In genomic region chr5:91629472-91629871, GRCm38 (mm10) we compare ENCODE assay signal across 9 mouse cellular contexts.
DNase-seq lines count a peak whose midpoint lies in the region; ATAC-seq and TF ChIP-seq lines count a peak whose summit lies in the region.
"Had no signal": no experiment of that assay in that cellular context is flagged by ENCODE, and none has a peak within 500 bp of the region (broad histone marks: within the 10 kb centered on the region; RNA-seq: fewer than 3 reads in every experiment).

No protein-coding gene starts in this region.

- DNase-seq in kidney, adult 18-20 months = peak; percentile 4
- DNase-seq in MEL (ENCODE audit: low read depth, low spot score) = peak; percentile 60
- DNase-seq in gonadal fat pad, adult 2 months (ENCODE audit: low read depth) = peak; percentile 73
- peak; percentile 22 to 30 for DNase-seq in kidney, postnatal 4 days
- no peak for DNase-seq in natural killer cell, adult 2 months (ENCODE audit: low spot score in 2 of 2)
- no peak for DNase-seq in thymus, postnatal 14 days
- no peak for DNase-seq in midbrain, embryonic 14.5 days

- no peak overlapping the region for H3K9ac ChIP-seq in kidney, embryonic 14.5 days (ENCODE audit: low read depth, low read length)
- no peak overlapping the region for H3K9ac ChIP-seq in MEL (ENCODE audit: control insufficient read depth, low read depth, low read length, poor library complexity, severe bottlenecking)
- H3K9ac ChIP-seq in midbrain, embryonic 14.5 days (replicated peaks; ENCODE audit: low read length) = no peak overlapping the region
- H3K9ac ChIP-seq: limb, embryonic 12.5 days had no signal

- no peaks in the 10 kb centered on the region for H3K27me3 ChIP-seq in kidney, embryonic 14.5 days (ENCODE audit: control insufficient read depth, insufficient read depth, low read length)
- H3K27me3 ChIP-seq in MEL (ENCODE audit: control insufficient read depth in 1 of 2, insufficient read depth in 2 of 2, low read length in 2 of 2) = no peaks in the 10 kb centered on the region
- H3K27me3 ChIP-seq in midbrain, embryonic 14.5 days (ENCODE audit: control insufficient read depth, insufficient read depth, low read length) = no peaks in the 10 kb centered on the region
- H3K27me3 ChIP-seq: limb, embryonic 12.5 days had no signal

- H3K4me3 ChIP-seq in kidney, embryonic 14.5 days (ENCODE audit: low read length) = no peak overlapping the region
- H3K4me3 ChIP-seq in MEL (ENCODE audit: control insufficient read depth in 1 of 2, insufficient read depth in 1 of 2, low read depth in 2 of 2, low read length in 2 of 2) = no peak overlapping the region
- H3K4me3 ChIP-seq in midbrain, embryonic 14.5 days (replicated peaks; ENCODE audit: low read depth, low read length) = no peak overlapping the region
- H3K4me3 ChIP-seq: limb, embryonic 12.5 days had no signal

- no peaks in the 10 kb centered on the region for H3K36me3 ChIP-seq in kidney, embryonic 14.5 days (ENCODE audit: control insufficient read depth, insufficient read depth, low read length)
- peaks cover 0 to 8% of the 10 kb centered on the region in 2 experiments; a peak in 2 of 4 replicates for H3K36me3 ChIP-seq in MEL (ENCODE audit: control insufficient read depth in 1 of 2, insufficient read depth in 2 of 2, low read length in 2 of 2)
- no peaks in the 10 kb centered on the region for H3K36me3 ChIP-seq in midbrain, embryonic 14.5 days (ENCODE audit: control insufficient read depth, insufficient read depth, low read length)
- H3K36me3 ChIP-seq: limb, embryonic 12.5 days had no signal

- no peak for ATAC-seq in kidney, embryonic 14.5 days (ENCODE audit: low FRiP score, low TSS enrichment)
- ATAC-seq in midbrain, embryonic 14.5 days (ENCODE audit: low FRiP score, low TSS enrichment) = no peak; the same call in 1 of the 2 replicates

- H3K4me2 ChIP-seq in kidney, embryonic 14.5 days (replicated peaks; ENCODE audit: low read depth, low read length) = no peak overlapping the region
- no peak overlapping the region for H3K4me2 ChIP-seq in midbrain, embryonic 14.5 days (ENCODE audit: low read length)
- H3K4me2 ChIP-seq: limb, embryonic 12.5 days had no signal

- TF ChIP-seq CTCF in MEL (IDR thresholded peaks at IDR 0.05 in 2 of 3, conservative IDR thresholded peaks at IDR 0.05 in 1 of 3; ENCODE audit: control insufficient read depth in 1 of 3, insufficient read depth in 1 of 3, low read depth in 2 of 3, low read length in 3 of 3, poor library complexity in 1 of 3, severe bottlenecking in 1 of 3) = no peak

- TF ChIP-seq POLR2A in MEL (IDR thresholded peaks at IDR 0.05; ENCODE audit: control insufficient read depth in 1 of 2, insufficient read depth in 1 of 2, low read depth in 1 of 2, low read length in 2 of 2, poor library complexity in 1 of 2) = no peak

- WGBS in kidney, embryonic 14.5 days = 71% methylated on average over 5 of the region's 5 CpGs
- 74% methylated on average over 5 of the region's 5 CpGs for WGBS in midbrain, embryonic 14.5 days

- no peak for TF ChIP-seq RAD21 in MEL (IDR thresholded peaks at IDR 0.05; ENCODE audit: low read depth, low read length)

- H3K79me2 ChIP-seq in MEL (ENCODE audit: control insufficient read depth, insufficient read depth, low read length, poor library complexity) = no peaks in the 10 kb centered on the region

- H3K27ac ChIP-seq in kidney, embryonic 14.5 days (ENCODE audit: low read depth, low read length) = no peak overlapping the region
- no peak overlapping the region for H3K27ac ChIP-seq in MEL (ENCODE audit: control insufficient read depth, low read depth, low read length)
- H3K27ac ChIP-seq in midbrain, embryonic 14.5 days (replicated peaks; ENCODE audit: low read depth, low read length) = no peak overlapping the region
- H3K27ac ChIP-seq: limb, embryonic 12.5 days had no signal

- H3K9me3 ChIP-seq in kidney, embryonic 14.5 days (ENCODE audit: control insufficient read depth, low read length) = no peaks in the 10 kb centered on the region
- no peaks in the 10 kb centered on the region for H3K9me3 ChIP-seq in MEL (replicated peaks; ENCODE audit: insufficient read depth, low read length)
- H3K9me3 ChIP-seq in midbrain, embryonic 14.5 days (ENCODE audit: control insufficient read depth, low read length) = no peaks in the 10 kb centered on the region
- H3K9me3 ChIP-seq: limb, embryonic 12.5 days had no signal

- no peak for TF ChIP-seq EP300 in MEL (IDR thresholded peaks at IDR 0.05; ENCODE audit: low read depth in 1 of 2, low read length in 2 of 2)

- no peaks in the 10 kb centered on the region for H3K4me1 ChIP-seq in kidney, embryonic 14.5 days (ENCODE audit: control insufficient read depth, insufficient read depth, low read length)
- peaks cover 0 to 7% of the 10 kb centered on the region in 2 experiments; a peak in 2 of 4 replicates for H3K4me1 ChIP-seq in MEL (ENCODE audit: control insufficient read depth in 1 of 2, insufficient read depth in 2 of 2, low read length in 2 of 2)
- H3K4me1 ChIP-seq in midbrain, embryonic 14.5 days (ENCODE audit: control insufficient read depth, insufficient read depth, low read length) = no peaks in the 10 kb centered on the region

TF ChIP-seq in MEL, 35 proteins besides CTCF, POLR2A, EP300 and RAD21:
- TF ChIP-seq JUND (IDR thresholded peaks at IDR 0.05; ENCODE audit: low read depth, low read length) (no peak), ZMIZ1 (IDR thresholded peaks at IDR 0.05; ENCODE audit: low read depth, low read length) (0 out of 2 replicates have a peak, but pooled peaks have one; percentile 12), MYC (IDR thresholded peaks at IDR 0.05; ENCODE audit: low read depth, low read length) (0 out of 2 replicates have a peak, but pooled peaks have one; percentile 35)

Comparison
In these comparisons a context has a peak if more than half of its experiments do, and no peak if none do; other contexts are left out.
1. DNase-seq: peak in kidney, adult 18-20 months (single experiment), MEL (single experiment), gonadal fat pad, adult 2 months (single experiment) and kidney, postnatal 4 days (2 of 2); none in natural killer cell, adult 2 months (0 of 2), thymus, postnatal 14 days (single experiment) and midbrain, embryonic 14.5 days (single experiment).